Mouse (Mus musculus) hindbrain, embryonic 13.5 days (tissue): ENCODE results near the gene Kdm7a. TPM values are rescaled to one million over a fixed set of nuclear protein-coding genes. Genes with fewer than 3 reads are reported as not detected.

Experiments
- ATAC-seq: fragments of 200-750 bp; cut with Nextera tagmentation; 2 replicates; pipeline ENCODE4 v1.8.0; 2017; ENCODE audit warnings: moderate TSS enrichment; ENCODE audit not compliant: low FRiP score
- H3K27ac ChIP-seq: fragments of 300-500 bp; sonication (generic); 2 replicates; pipeline ENCODE4 v1.5.1; 2015; ENCODE audit warnings: inconsistent platforms, mild to moderate bottlenecking, moderate library complexity
- H3K27me3 ChIP-seq: fragments of 300-500 bp; sonication (generic); 2 replicates; pipeline ENCODE4 v1.6.1; 2015; ENCODE audit warnings: mild to moderate bottlenecking, inconsistent platforms
- H3K36me3 ChIP-seq: fragments of 300-500 bp; sonication (generic); 2 replicates; pipeline ENCODE4 v1.6.1; 2015; ENCODE audit warnings: mild to moderate bottlenecking, inconsistent platforms
- H3K4me1 ChIP-seq: fragments of 300-500 bp; sonication (generic); replicated peaks from 2 replicates; pipeline ENCODE4 v1.6.1; 2015; ENCODE audit warnings: inconsistent platforms
- H3K4me2 ChIP-seq: fragments of 300-500 bp; sonication (generic); 2 replicates; pipeline ENCODE4 v1.6.1; 2015; ENCODE audit warnings: inconsistent platforms, mild to moderate bottlenecking, moderate library complexity
- H3K4me3 ChIP-seq: fragments of 300-500 bp; sonication (generic); 2 replicates; pipeline ENCODE4 v1.5.1; 2015; ENCODE audit warnings: mild to moderate bottlenecking, inconsistent platforms
- H3K9ac ChIP-seq: fragments of 300-500 bp; sonication (generic); 2 replicates; pipeline ENCODE4 v1.6.1; 2015; ENCODE audit warnings: mild to moderate bottlenecking, inconsistent platforms
- H3K9me3 ChIP-seq: fragments of 300-500 bp; sonication (generic); 2 replicates; pipeline ENCODE4 v1.6.1; 2016; ENCODE audit warnings: inconsistent platforms
- WGBS: fragments of 180-500 bp; shearing (Covaris S2); methylation state at CpG from one replicate; pipeline ENCODE4 v1.1.7; 2015; 5-methylcytosine and 5-hydroxymethylcytosine counted together
- polyA plus RNA-seq: library from polyadenylated mRNA; unstranded; fragments of >200 nt; fragmentation: Nextera tagmentation; extraction: Ambion mirVana; gene quantifications from 2 replicates; pipeline ENCODE4 v1.2.1, GENCODE M21; 2015

Gene Kdm7a
- 9.2 and 9.3 TPM in 2 replicates for polyA plus RNA-seq

DNA sequence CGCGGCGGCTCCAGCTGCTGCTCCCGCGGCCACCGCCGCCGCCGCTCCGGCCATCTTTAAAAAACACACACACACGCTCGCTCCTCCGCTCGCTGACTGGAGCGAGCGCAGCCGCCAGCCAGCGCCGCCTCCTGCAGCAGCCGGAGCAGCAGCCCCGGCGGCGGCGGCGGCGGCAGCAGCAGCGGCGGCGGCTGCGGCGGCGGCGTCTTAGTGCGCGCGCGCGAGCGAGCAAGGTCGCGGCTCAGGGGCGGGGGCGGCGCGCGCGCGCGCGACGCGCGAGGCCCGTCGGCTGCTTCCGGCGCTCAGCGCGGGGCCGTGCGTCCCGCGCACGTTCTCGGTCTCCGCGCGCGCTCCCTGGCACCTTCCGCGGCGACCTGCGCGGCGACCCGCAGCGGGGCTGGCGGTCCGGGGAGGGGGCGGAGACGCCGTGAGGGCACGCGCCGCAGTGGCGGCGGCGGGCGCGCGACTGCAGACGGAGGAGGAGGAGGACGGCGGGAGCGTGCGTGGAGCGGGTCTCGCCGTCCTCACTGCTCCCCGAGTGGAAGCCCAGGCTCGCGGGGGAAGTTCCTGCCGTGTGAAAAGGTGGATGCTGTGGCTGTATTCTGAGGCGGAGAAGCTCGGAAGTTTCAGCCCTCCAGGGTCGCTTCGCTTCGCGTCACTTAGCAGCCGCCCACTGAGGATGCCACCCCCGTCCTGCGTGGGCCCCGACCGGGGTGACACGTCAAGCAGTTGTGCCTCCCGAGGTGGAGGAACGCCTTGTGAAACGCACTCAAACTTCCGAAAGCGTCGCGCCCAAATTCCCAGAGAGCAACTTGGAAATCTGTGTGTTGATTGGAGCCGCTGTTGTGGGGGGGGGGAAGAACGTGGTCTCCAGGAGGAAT lies at the start of gene Kdm7a:
TSS of gene Kdm7a (minus strand) at position 209 of the 881 bp plus-strand sequence.
- Histone ChIP-seq H3K4me1 (peaks cover 22% of the 10 kb centered on the region), H3K9me3 (no peaks in the 10 kb centered on the region), H3K36me3 (no peaks in the 10 kb centered on the region), H3K9ac (peak within 1 kb of the TSS; percentile 99), H3K27ac (peak within 1 kb of the TSS; percentile 98), H3K4me3 (peak within 1 kb of the TSS; percentile 99), H3K4me2 (peak within 1 kb of the TSS; percentile 81), H3K27me3 (0 out of 2 replicates have a peak, but pooled peaks cover 4% of the 10 kb centered on the region)
- WGBS: under 1% methylated on average over 85 of the region's 124 CpGs
- ATAC-seq: peak; percentile 86

DNA sequence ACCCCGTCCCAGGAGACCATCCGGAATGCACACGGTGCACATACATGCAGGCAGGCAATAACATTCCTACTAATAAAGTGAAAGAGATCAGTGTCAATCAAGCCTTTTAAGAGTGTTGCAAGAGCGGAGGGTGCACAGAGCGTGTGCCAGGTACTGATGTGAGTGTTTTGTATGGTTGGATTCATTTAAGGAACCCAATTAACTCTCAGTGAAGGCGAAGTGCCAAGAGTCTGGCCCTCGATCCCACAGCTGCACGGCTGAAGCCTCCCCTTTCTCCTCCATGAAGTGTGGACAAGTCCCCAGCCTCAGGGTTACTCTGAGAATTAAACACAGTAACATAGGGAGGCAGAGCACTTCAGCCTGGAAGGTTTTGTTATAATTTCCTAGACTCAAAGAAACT lies 48.7 kb upstream of the Kdm7a start:
- Histone ChIP-seq H3K36me3 (no peaks in the 10 kb centered on the region), H3K27me3 (peaks cover 16% of the 10 kb centered on the region), H3K9me3 (no peaks in the 10 kb centered on the region), H3K4me1 (peaks cover 17% of the 10 kb centered on the region), H3K4me2 (no peak overlapping the region), H3K4me3 (no peak overlapping the region), H3K27ac (no peak overlapping the region), H3K9ac (no peak overlapping the region)
- no peak for ATAC-seq
- 70% methylated on average over 8 of the region's 8 CpGs for WGBS

- no peak for ATAC-seq
- H3K27ac ChIP-seq: no peak overlapping the region
- 86% methylated on average over 2 of the region's 2 CpGs for WGBS
These were observed 43.5 kb upstream of the Kdm7a start for GRCm38 (mm10) chr6:39250055-39250454.

DNA sequence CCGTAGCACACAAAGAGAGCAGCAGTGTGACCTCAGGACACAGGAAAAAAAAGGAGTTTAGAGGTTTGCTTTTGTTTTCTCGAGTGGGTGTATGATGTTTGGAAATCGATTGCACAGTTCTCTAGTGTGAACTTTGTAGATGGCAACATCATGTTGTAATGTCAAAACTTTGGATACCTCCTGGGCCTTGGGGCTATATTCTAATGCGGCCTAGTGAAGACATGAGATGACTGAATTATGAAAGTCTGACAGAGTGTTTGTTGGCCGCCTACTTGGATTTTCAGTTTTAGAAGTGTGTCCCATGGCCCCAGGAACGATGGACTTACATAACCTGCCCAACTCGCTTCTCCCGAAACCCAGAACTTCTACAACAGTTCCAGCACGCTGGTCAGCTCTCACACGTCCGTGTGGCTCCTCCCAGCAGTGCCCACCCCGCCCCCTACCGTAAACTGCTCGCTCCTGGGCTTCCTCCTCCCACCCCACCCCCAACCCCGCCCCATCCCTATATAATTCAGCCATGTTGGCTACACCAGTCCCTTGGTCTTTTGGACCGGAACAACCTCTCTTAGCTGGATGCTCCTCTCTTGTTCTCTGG lies 42.7 kb upstream of the Kdm7a start:
- Histone ChIP-seq H3K9me3 (no peaks in the 10 kb centered on the region), H3K4me2 (no peak overlapping the region), H3K4me1 (0 out of 2 replicates have a peak, but pooled peaks cover 3% of the 10 kb centered on the region), H3K27ac (no peak overlapping the region), H3K4me3 (no peak overlapping the region), H3K9ac (no peak overlapping the region), H3K27me3 (no peaks in the 10 kb centered on the region), H3K36me3 (no peaks in the 10 kb centered on the region)
- ATAC-seq: no peak
- 63% methylated on average over 16 of the region's 16 CpGs for WGBS

More at GRCm38 (mm10) chr6:39250055-39250454, 43.5 kb upstream of the Kdm7a start:
- Histone ChIP-seq H3K4me2 (no peak overlapping the region), H3K27me3 (no peaks in the 10 kb centered on the region), H3K36me3 (no peaks in the 10 kb centered on the region), H3K4me3 (no peak overlapping the region), H3K9ac (no peak overlapping the region), H3K4me1 (no peaks in the 10 kb centered on the region), H3K9me3 (no peaks in the 10 kb centered on the region)

DNA sequence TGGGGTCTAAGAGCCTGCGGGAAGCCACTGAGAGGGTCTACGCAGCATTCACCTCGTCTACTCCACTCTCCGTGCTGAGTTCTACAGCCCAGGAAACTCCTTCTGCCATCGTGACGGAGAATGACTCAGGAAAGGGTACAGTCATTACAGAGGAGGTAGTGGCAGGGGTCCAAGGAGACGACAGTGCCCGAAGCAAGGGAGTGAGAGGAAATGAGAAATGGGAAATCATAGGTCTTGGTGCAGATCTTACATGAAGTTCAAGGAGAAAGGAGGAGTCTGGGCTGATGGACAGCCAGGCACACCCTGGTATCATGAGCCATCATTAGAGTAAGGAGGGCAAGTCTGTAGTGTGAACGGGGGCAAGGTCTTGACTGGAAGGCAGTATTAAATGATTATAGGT lies 37.5 kb upstream of the Kdm7a start:
- Histone ChIP-seq H3K4me1 (peaks cover 24% of the 10 kb centered on the region), H3K9ac (no peak overlapping the region), H3K36me3 (no peaks in the 10 kb centered on the region), H3K4me2 (no peak overlapping the region), H3K4me3 (no peak overlapping the region), H3K27me3 (no peaks in the 10 kb centered on the region), H3K27ac (no peak overlapping the region), H3K9me3 (no peaks in the 10 kb centered on the region)
- 77% methylated on average over 9 of the region's 9 CpGs for WGBS
- no peak for ATAC-seq

DNA sequence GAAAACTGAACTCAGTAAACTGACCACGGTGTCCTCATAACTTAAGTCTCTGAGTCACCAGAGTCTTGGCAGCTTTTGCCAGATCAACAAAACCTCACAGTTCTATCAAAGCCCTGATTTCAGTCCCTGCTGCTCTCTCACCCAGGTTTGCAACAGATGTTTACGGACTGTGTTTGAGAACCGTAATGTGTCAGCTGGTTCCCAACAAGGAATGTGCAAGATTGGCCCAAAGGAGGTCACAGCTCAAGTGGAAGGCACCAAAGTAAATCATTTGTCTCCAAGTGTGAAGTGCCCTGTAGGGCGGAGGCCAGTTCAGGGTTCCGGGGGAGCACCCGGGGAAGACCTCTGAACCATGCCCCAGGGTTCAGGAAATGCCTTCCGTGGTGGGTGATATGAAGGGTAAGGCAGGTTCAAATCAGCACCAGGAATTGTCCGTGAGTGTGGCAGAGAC lies 36.9 kb upstream of the Kdm7a start:
- no peak overlapping the region for H3K9ac ChIP-seq
- H3K27ac ChIP-seq: peak overlapping the region; percentile 74
- 80% methylated on average over 8 of the region's 8 CpGs for WGBS
- no peak for ATAC-seq
- H3K4me2 ChIP-seq: no peak overlapping the region
- H3K4me3 ChIP-seq: no peak overlapping the region
- no peaks in the 10 kb centered on the region for H3K27me3 ChIP-seq
- no peaks in the 10 kb centered on the region for H3K36me3 ChIP-seq
- peaks cover 24% of the 10 kb centered on the region for H3K4me1 ChIP-seq
- no peaks in the 10 kb centered on the region for H3K9me3 ChIP-seq

DNA sequence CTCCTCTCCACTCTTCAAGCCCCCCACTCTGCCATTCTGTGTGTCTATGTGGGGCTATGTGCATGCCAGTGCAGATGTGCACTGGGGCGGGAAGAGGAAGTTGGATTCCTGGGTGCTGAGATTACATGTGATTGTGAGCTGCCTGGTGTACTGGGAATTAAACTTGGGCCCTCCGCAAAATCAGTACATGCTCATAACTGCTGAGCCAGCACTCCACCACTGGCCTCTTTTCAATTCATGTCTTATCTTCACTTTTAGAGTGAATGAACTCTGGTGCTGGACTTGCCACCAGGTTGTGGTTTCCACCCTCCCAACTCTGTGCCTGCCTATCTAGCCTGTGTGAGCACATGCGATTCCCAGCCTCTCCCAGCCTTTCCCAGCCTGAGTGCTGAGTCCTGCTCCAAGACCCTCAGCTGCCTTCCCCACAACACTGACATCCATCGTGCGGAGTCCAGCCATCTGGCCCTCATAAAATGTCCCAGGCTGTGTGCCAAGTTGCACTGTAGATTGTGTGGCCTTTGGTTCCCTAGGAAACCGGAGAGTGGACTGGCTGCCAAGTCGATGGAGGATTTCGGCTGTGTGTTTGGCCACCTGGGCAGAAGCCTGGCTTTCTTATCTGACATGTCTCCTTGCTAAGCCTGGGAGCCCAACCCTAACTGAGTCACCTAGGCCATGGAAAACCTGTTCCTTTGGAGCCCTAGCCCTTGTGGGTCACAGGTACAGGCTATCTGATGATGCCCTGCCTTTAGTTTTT lies 36.3 kb upstream of the Kdm7a start:
- H3K9me3 ChIP-seq: no peaks in the 10 kb centered on the region
- H3K4me2 ChIP-seq: no peak overlapping the region
- no peak overlapping the region for H3K9ac ChIP-seq
- H3K4me1 ChIP-seq: peaks cover 24% of the 10 kb centered on the region
- peak overlapping the region; percentile 74 for H3K27ac ChIP-seq
- H3K4me3 ChIP-seq: no peak overlapping the region
- no peaks in the 10 kb centered on the region for H3K27me3 ChIP-seq
- no peaks in the 10 kb centered on the region for H3K36me3 ChIP-seq
- ATAC-seq: peak; percentile 88
- WGBS: 43% methylated on average over 8 of the region's 8 CpGs

GRCm38 (mm10) chr6:39241421-39241891 lies 34.9 kb upstream of the Kdm7a start:
- H3K27me3 ChIP-seq: no peaks in the 10 kb centered on the region
- WGBS: 85% methylated on average over 4 of the region's 4 CpGs
- H3K4me1 ChIP-seq: peaks cover 24% of the 10 kb centered on the region
- no peaks in the 10 kb centered on the region for H3K9me3 ChIP-seq
- H3K9ac ChIP-seq: no peak overlapping the region
- H3K36me3 ChIP-seq: no peaks in the 10 kb centered on the region
- H3K27ac ChIP-seq: no peak overlapping the region
- H3K4me2 ChIP-seq: no peak overlapping the region
- no peak for ATAC-seq
- no peak overlapping the region for H3K4me3 ChIP-seq

DNA sequence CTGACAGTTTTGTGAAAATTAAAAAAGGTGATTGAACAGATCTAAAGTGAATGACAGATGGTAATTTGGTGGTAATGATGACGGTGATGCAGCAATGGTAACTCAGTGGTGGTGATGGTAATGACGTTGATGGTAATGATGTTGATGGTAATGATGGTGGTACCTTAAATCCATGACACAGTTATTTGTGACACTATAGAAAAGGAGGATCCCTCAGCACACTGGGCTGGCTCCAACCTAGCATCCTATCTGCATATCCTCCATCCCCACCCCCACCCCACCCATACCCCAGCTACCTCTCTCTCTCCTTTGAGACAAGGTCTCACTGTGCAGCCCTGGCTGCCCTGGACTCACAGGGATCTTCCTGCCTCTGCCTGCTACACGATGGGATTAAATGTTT lies 34.4 kb upstream of the Kdm7a start:
- Histone ChIP-seq H3K9me3 (no peaks in the 10 kb centered on the region), H3K4me1 (peaks cover 24% of the 10 kb centered on the region), H3K36me3 (no peaks in the 10 kb centered on the region), H3K9ac (no peak overlapping the region), H3K27ac (no peak overlapping the region), H3K27me3 (no peaks in the 10 kb centered on the region), H3K4me3 (no peak overlapping the region), H3K4me2 (no peak overlapping the region)
- ATAC-seq: no peak
- 78% methylated on average over 3 of the region's 3 CpGs for WGBS

GRCm38 (mm10) chr6:39237887-39238286 lies 31.3 kb upstream of the Kdm7a start:
- WGBS: 59% methylated on average over 3 of the region's 3 CpGs
- no peak for ATAC-seq

DNA sequence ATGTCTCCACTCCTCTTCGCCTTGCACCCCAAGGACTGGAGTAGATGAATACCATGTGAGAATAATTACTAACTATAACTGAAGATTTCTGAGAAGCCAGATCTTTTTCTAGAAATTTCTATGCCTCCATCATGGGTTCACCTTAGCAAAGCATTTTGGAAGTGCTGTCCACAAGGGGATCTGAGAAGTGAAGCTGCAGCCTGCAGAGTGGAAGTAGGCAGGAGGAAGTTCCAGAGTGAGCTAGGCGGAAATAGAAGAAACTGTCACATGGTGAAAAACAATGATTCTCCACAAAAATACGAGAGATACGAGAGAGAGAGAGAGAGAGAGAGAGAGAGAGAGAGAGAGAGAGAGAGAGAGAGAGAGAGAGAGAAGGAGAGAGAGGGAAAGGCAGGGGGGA lies 26.0 kb upstream of the Kdm7a start:
- Histone ChIP-seq H3K27ac (no peak overlapping the region), H3K9me3 (no peaks in the 10 kb centered on the region), H3K4me1 (no peaks in the 10 kb centered on the region), H3K27me3 (peaks cover 10% of the 10 kb centered on the region), H3K4me2 (no peak overlapping the region), H3K36me3 (no peaks in the 10 kb centered on the region), H3K9ac (no peak overlapping the region), H3K4me3 (no peak overlapping the region)
- WGBS: 83% methylated on average over 4 of the region's 4 CpGs
- no peak for ATAC-seq

More at GRCm38 (mm10) chr6:39237887-39238286, 31.3 kb upstream of the Kdm7a start:
- Histone ChIP-seq H3K4me3 (no peak overlapping the region), H3K9me3 (no peaks in the 10 kb centered on the region), H3K27me3 (peaks cover 3% of the 10 kb centered on the region; the same call in 1 of the 2 replicates), H3K36me3 (no peaks in the 10 kb centered on the region), H3K4me2 (no peak overlapping the region), H3K9ac (no peak overlapping the region), H3K4me1 (peaks cover 7% of the 10 kb centered on the region), H3K27ac (no peak overlapping the region)

DNA sequence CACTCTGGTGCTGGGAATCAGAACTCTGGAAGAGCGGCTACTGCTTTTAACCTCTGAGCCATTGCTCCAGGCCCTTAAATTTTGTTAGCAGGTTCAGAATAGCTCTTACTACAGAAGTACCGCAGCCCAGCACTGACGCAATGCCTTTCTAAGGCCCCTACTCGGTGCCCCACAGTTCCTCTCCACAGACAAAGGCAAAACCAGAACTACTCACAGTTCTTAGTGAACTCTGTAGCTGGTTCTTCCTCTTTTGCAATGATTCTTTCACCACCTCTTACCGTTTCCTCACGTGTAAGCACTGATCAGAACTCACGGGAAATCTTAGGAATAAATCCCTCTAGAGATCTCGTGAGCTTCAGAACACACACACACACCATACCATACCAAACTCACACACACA lies 24.1 kb upstream of the Kdm7a start:
- Histone ChIP-seq H3K4me3 (no peak overlapping the region), H3K27ac (no peak overlapping the region), H3K36me3 (no peaks in the 10 kb centered on the region), H3K9ac (no peak overlapping the region), H3K9me3 (no peaks in the 10 kb centered on the region), H3K4me2 (no peak overlapping the region), H3K27me3 (peaks cover 10% of the 10 kb centered on the region), H3K4me1 (peaks cover 6% of the 10 kb centered on the region)
- ATAC-seq: no peak
- WGBS: 83% methylated on average over 8 of the region's 8 CpGs
